Mouse (Mus musculus): Measurements from ENCODE around the gene Vmn1r100.
"Not testable (repeated sequence)": the region's sequence is repeated elsewhere in the genome, so short reads cannot be mapped to it uniquely, and the experiment has no call there.

Gene Vmn1r100

DNA sequence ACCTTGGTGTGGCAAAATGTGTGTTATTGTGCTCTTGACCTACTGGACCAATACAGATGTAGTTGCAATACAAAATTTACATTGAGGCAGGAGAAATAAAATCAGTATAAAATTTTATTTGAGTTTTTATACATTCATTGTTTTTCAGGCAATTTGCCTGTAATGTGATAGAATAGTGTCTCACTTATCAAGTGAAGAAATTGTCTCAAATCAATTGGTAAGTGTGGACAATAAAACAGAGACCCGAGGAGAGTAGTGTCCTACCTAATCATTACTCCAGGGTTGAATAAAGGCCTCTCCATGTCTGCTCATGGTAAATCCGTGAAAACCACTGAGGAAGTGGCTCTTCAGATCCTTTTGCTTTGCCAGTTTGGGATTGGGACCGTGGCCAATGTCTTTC, at the start of gene Vmn1r100:
Gene Vmn1r100 (plus strand): TSS at position 301 of the 400 bp plus-strand sequence.
- in situ Hi-C loops (cut with MboI; ENCODE audit: low sequenced_read_pairs) = not testable (repeated sequence)

DNA sequence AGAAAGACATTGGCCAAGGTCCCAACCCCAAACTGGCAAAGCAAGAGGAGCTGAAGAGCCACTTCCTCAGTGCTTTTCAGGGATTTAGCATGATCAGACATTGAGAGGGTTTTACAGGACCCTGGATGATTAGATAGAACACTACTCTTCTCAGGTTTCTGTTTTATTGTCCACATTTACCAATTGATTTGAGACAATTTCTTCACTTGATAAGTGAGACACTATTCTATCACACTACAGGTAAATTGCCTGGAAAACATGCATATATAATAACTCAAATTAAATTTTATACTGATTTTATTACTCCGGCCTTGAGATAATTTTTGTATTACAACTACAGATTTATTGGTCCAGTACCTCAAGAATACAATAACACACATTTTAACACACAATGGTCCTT, 42.4 kb upstream of the Vmn1r100 start, which contains the start of gene Gm5728:
Gene Gm5728 (minus strand): TSS at position 101 of the 400 bp plus-strand sequence.
- in situ Hi-C loops (cut with MboI; ENCODE audit: low sequenced_read_pairs) = not testable (repeated sequence)

DNA sequence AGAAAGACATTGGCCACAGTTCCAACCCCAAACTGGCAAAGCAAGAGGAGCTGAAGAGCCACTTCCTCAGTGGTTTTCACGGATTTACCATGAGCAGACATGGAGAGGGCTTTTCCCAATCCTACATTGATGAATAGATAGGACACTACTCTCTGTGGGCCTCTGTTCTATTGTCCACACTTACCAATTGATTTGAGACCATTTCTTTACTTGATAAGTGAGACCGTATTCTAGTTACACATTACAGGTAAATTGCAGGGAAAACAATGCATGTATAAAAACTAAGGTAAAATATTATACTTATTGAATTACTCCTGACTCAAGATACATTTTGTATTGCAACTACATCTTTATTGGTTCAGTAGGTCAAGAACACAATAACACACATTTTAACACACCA, 24.8 kb downstream of the Vmn1r100 start, which contains the start of gene Vmn1r101:
Gene Vmn1r101 (minus strand): TSS at position 101 of the 400 bp plus-strand sequence.
- in situ Hi-C loops (cut with MboI; ENCODE audit: low sequenced_read_pairs) = not testable (repeated sequence)

Data from CH12F3 (cell line).